Mouse (Mus musculus): ENCODE measurements around the gene Gm11733.

Gene Gm11733

GRCm38 (mm10) chr11:117478271-117479006 lies 5.7 kb upstream of the Gm11733 start:
- DNase-seq (ENCODE audit: low spot score) = no peak

- DNase-seq (ENCODE audit: low spot score) = no peak
These were observed 5.0 kb upstream of the Gm11733 start for GRCm38 (mm10) chr11:117479007-117479719.

GRCm38 (mm10) chr11:117479746-117480145 lies 4.4 kb upstream of the Gm11733 start:
- DNase-seq (ENCODE audit: low spot score) = no peak

GRCm38 (mm10) chr11:117482300-117482676 lies 1.9 kb upstream of the Gm11733 start:
- no peak for DNase-seq (ENCODE audit: low spot score)

- peak; percentile 84 for DNase-seq (ENCODE audit: low spot score)
These were observed 1.3 kb upstream of the Gm11733 start for GRCm38 (mm10) chr11:117482677-117483511.

- no peak for DNase-seq (ENCODE audit: low spot score)
These were observed 7.4 kb downstream of the Gm11733 start for GRCm38 (mm10) chr11:117491408-117492208.

- no peak for DNase-seq (ENCODE audit: low spot score)
These were observed 8.0 kb downstream of the Gm11733 start for GRCm38 (mm10) chr11:117492209-117492505.

- no peak for DNase-seq (ENCODE audit: low spot score)
These were observed 12.6 kb downstream of the Gm11733 start for GRCm38 (mm10) chr11:117496812-117497211.

GRCm38 (mm10) chr11:117497256-117498136 lies 13.3 kb downstream of the Gm11733 start:
- DNase-seq (ENCODE audit: low spot score) = no peak

- no peak for DNase-seq (ENCODE audit: low spot score)
These were observed 14.0 kb downstream of the Gm11733 start for GRCm38 (mm10) chr11:117498137-117498511.

GRCm38 (mm10) chr11:117508972-117509371 lies 24.8 kb downstream of the Gm11733 start:
- no peak for DNase-seq (ENCODE audit: low spot score)

- no peak for DNase-seq (ENCODE audit: low spot score)
These were observed 31.7 kb downstream of the Gm11733 start for GRCm38 (mm10) chr11:117515718-117516421.

- DNase-seq (ENCODE audit: low spot score) = no peak
These were observed 32.2 kb downstream of the Gm11733 start for GRCm38 (mm10) chr11:117516422-117516796.

GRCm38 (mm10) chr11:117521906-117522780 lies 38.0 kb downstream of the Gm11733 start:
- DNase-seq (ENCODE audit: low spot score) = no peak

- DNase-seq (ENCODE audit: low spot score) = peak; percentile 70
These were observed 38.8 kb downstream of the Gm11733 start for GRCm38 (mm10) chr11:117522879-117523519.

GRCm38 (mm10) chr11:117525606-117526349 lies 41.6 kb downstream of the Gm11733 start:
- DNase-seq (ENCODE audit: low spot score) = no peak

- DNase-seq (ENCODE audit: low spot score) = no peak
These were observed 48.2 kb downstream of the Gm11733 start for GRCm38 (mm10) chr11:117532374-117532773.

- DNase-seq (ENCODE audit: low spot score) = no peak
These were observed 50.7 kb downstream of the Gm11733 start for GRCm38 (mm10) chr11:117534912-117535311.
